Mouse (Mus musculus) midbrain, embryonic 16.5 days (tissue): Measurements from ENCODE around the gene Rnase13. TPM values are rescaled to one million over a fixed set of nuclear protein-coding genes. Genes with fewer than 3 reads are reported as not detected.
A peak's percentile ranks its signal among the peaks of the same experiment; 100 is the strongest.
"Not testable (repeated sequence)": the region's sequence is repeated elsewhere in the genome, so short reads cannot be mapped to it uniquely, and the experiment has no call there.

Experiments
- ATAC-seq: fragments of 200-750 bp; cut with Nextera tagmentation; 2 replicates; pipeline ENCODE4 v1.8.0; 2017; ENCODE audit warnings: moderate TSS enrichment
- H3K27ac ChIP-seq: fragments of 300-500 bp; sonication (generic); 2 replicates; pipeline ENCODE4 v1.5.1; 2014; ENCODE audit warnings: mild to moderate bottlenecking, low read length, mixed read lengths
- H3K27me3 ChIP-seq: fragments of 300-500 bp; sonication (generic); 2 replicates; pipeline ENCODE4 v1.6.1; 2014; ENCODE audit warnings: low read depth, low read length, mixed read lengths; ENCODE audit not compliant: control insufficient read depth, insufficient read depth
- H3K36me3 ChIP-seq: fragments of 300-500 bp; sonication (generic); 2 replicates; pipeline ENCODE4 v1.6.1; 2014; ENCODE audit warnings: mild to moderate bottlenecking, low read length, moderate library complexity, mixed read lengths; ENCODE audit not compliant: control insufficient read depth, insufficient read depth
- H3K4me1 ChIP-seq: fragments of 300-500 bp; sonication (generic); 2 replicates; pipeline ENCODE4 v1.6.1; 2014; ENCODE audit warnings: mild to moderate bottlenecking, low read length, mixed read lengths; ENCODE audit not compliant: control insufficient read depth, insufficient read depth
- H3K4me2 ChIP-seq: fragments of 300-500 bp; sonication (generic); 2 replicates; pipeline ENCODE4 v1.6.1; 2014; ENCODE audit warnings: mild to moderate bottlenecking, low read length, mixed read lengths
- H3K4me3 ChIP-seq: fragments of 300-500 bp; sonication (generic); 2 replicates; pipeline ENCODE4 v1.5.1; 2014; ENCODE audit warnings: low read depth, mild to moderate bottlenecking, low read length, moderate library complexity, mixed read lengths
- H3K9ac ChIP-seq: fragments of 300-500 bp; sonication (generic); 2 replicates; pipeline ENCODE4 v1.6.1; 2014; ENCODE audit warnings: low read depth, low read length, mixed read lengths
- H3K9me3 ChIP-seq: fragments of 300-500 bp; sonication (generic); replicated peaks from 2 replicates; pipeline ENCODE4 v1.6.1; 2014; ENCODE audit warnings: mild to moderate bottlenecking, low read length, mixed read lengths; ENCODE audit not compliant: control insufficient read depth, poor library complexity, severe bottlenecking
- WGBS: fragments of 180-500 bp; shearing (Covaris S2); extraction: QIAGEN DNeasy Blood & Tissue Kit; methylation state at CpG from one replicate; pipeline ENCODE4 v1.1.7; 2014; 5-methylcytosine and 5-hydroxymethylcytosine counted together
- polyA plus RNA-seq: library from polyadenylated mRNA; unstranded; fragments of >200 nt; fragmentation: Nextera tagmentation; extraction: Ambion mirVana; gene quantifications from 2 replicates; pipeline ENCODE4 v1.2.1, GENCODE M21; 2015

The Rnase13 gene
- polyA plus RNA-seq, 1 experiment from 2014 or later, result not detected

DNA sequence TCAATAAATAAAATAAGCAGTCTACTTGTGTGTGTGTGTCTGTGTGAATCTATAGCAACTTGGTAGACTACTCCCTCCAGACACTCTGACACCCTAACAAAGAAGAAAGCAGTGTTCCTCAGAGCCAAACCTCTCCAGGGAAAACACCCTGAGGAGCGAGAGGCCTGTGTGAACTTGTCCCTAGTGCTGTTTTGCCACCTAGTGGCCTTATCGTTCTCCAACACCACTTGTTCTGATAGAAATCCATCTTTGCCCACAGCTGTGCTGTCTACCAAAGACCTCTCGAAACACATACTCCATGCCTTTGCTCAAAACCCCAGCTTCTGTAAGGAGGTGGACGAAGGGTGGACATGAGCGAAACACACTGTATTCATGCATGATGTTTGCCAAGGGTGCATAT, 8.3 kb upstream of the Rnase13 start:
- Histone ChIP-seq H3K27ac (no peak overlapping the region), H3K4me1 (no peaks in the 10 kb centered on the region), H3K4me3 (no peak overlapping the region), H3K9me3 (no peaks in the 10 kb centered on the region), H3K27me3 (no peaks in the 10 kb centered on the region), H3K9ac (no peak overlapping the region), H3K4me2 (no peak overlapping the region), H3K36me3 (no peaks in the 10 kb centered on the region)
- ATAC-seq, result peak; percentile 82
- 32% methylated on average over 5 of the region's 5 CpGs for WGBS

DNA sequence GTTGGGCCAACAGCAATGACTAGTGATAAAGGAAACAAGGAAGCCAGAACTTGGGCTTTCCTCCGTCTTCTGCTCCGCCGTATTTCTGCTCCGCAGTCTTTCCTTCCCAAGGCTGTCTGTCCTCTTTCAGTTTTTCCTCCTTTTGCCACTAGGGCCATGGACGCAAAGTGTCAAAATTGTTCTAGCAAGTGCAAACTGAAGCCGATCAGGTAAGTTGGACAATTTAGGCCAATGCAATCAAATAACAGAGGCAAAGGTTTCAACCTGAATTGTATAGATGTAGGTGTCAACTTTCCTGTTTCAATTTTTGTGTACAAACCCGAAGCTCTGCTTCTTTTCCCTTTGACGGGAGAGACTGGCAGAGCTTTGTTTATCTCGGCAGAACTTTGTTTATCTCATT, 7.4 kb upstream of the Rnase13 start:
- no peaks in the 10 kb centered on the region for H3K4me1 ChIP-seq
- no peaks in the 10 kb centered on the region for H3K27me3 ChIP-seq
- H3K36me3 ChIP-seq, result no peaks in the 10 kb centered on the region
- no peaks in the 10 kb centered on the region for H3K9me3 ChIP-seq
- no peak overlapping the region for H3K4me2 ChIP-seq
- 68% methylated on average over 9 of the region's 9 CpGs for WGBS
- no peak overlapping the region for H3K4me3 ChIP-seq
- ATAC-seq, result no peak
- H3K9ac ChIP-seq, result no peak overlapping the region
- no peak overlapping the region for H3K27ac ChIP-seq

- Histone ChIP-seq H3K9ac (no peak overlapping the region), H3K4me3 (no peak overlapping the region), H3K4me1 (no peaks in the 10 kb centered on the region), H3K27me3 (no peaks in the 10 kb centered on the region), H3K36me3 (no peaks in the 10 kb centered on the region), H3K27ac (no peak overlapping the region), H3K9me3 (no peaks in the 10 kb centered on the region), H3K4me2 (no peak overlapping the region)
- 75% methylated on average over 8 of the region's 8 CpGs for WGBS
- no peak for ATAC-seq
These were observed 6.9 kb upstream of the Rnase13 start for GRCm38 (mm10) chr14:51929309-51929943.

GRCm38 (mm10) chr14:51926930-51927329, 4.4 kb upstream of the Rnase13 start:
- not testable (repeated sequence) for H3K4me3 ChIP-seq, H3K4me2 ChIP-seq, H3K36me3 ChIP-seq, H3K4me1 ChIP-seq, H3K27ac ChIP-seq, H3K9ac ChIP-seq, H3K9me3 ChIP-seq, ATAC-seq, H3K27me3 ChIP-seq
- 94% methylated on average over 11 of the region's 11 CpGs for WGBS

GRCm38 (mm10) chr14:51923492-51923891, 919 bp upstream of the Rnase13 start:
- no peaks in the 10 kb centered on the region for H3K9me3 ChIP-seq
- no peaks in the 10 kb centered on the region for H3K36me3 ChIP-seq
- WGBS, result 80% methylated on average over 4 of the region's 4 CpGs
- no peaks in the 10 kb centered on the region for H3K27me3 ChIP-seq
- H3K4me1 ChIP-seq, result no peaks in the 10 kb centered on the region
- no peak overlapping the region for H3K4me2 ChIP-seq
- H3K27ac ChIP-seq, result no peak overlapping the region
- H3K4me3 ChIP-seq, result no peak overlapping the region
- ATAC-seq, result no peak
- H3K9ac ChIP-seq, result no peak overlapping the region

DNA sequence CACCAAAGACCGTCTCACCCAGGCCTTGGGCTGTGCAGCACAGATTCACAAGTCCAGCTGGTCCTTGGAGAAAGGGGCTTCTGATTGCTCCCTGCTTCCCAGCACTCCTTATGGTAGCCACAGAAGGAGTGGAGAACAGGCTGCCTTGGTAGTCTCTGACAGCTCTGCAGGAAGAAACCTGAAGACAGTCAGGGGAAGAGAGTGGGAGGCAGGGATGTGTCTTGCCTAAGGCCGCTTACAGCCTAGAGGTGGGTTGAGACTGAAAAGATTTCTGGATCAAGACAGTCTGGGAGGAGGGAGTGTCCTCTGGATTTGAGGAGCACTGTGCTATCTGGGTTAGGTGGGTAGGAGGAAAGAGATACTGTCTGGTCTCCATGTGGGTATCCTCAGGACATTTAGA, 337 bp upstream of the Rnase13 start:
- Histone ChIP-seq H3K9ac (no peak overlapping the region), H3K9me3 (no peaks in the 10 kb centered on the region), H3K27me3 (no peaks in the 10 kb centered on the region), H3K4me2 (no peak overlapping the region), H3K4me1 (no peaks in the 10 kb centered on the region), H3K36me3 (no peaks in the 10 kb centered on the region), H3K4me3 (no peak overlapping the region), H3K27ac (no peak overlapping the region)
- WGBS, result 86% methylated on average over 2 of the region's 2 CpGs
- no peak for ATAC-seq

DNA sequence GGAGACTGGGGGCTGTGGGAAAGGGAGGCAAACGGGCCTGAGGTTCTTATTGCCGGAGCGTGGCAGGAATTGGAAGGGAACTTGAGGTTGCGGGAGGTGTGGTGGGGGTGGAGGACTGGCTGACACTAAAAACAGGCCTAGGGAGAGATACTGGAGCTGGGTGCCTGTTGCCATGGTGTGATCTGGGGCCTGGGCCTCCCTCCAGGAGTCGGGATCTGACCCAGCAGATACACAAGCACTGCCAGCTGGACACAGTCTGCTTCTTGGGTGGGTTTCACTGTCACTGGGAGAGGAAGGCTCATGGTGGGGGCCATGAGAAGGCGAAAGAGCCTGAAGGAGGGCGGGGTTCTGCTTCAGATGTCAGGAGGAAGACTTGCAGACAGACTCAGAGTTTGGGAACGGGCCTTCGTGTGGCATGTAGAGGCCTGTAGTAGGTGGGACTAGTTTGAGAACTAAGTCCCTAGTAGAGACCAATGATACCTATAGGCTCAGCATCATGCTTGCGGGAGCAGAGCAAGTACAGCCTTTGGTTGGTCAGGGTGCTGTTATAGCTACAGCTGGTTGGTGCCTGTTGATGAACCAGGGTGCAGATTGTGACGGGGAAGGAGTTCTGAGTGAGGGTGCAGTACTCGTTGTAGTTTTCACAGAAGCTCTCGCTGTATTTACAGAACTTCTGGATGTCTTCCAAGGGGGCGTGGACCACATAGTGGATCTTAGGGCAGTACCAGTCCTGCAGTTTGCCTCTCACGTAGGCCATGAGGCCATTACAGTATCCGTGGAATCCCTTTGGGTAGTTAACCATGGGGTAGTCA, 608 bp downstream of the Rnase13 start:
- ATAC-seq, result peak; percentile 80
- no peaks in the 10 kb centered on the region for H3K4me1 ChIP-seq
- no peaks in the 10 kb centered on the region for H3K27me3 ChIP-seq
- no peak overlapping the region for H3K9ac ChIP-seq
- H3K4me3 ChIP-seq, result no peak overlapping the region
- 0 out of 2 replicates have a peak overlapping the region, but pooled peaks have one; percentile 54 for H3K27ac ChIP-seq
- no peaks in the 10 kb centered on the region for H3K36me3 ChIP-seq
- WGBS, result 81% methylated on average over 16 of the region's 16 CpGs
- no peaks in the 10 kb centered on the region for H3K9me3 ChIP-seq
- H3K4me2 ChIP-seq, result no peak overlapping the region

GRCm38 (mm10) chr14:51918966-51919365, 3.6 kb downstream of the Rnase13 start:
- Histone ChIP-seq H3K36me3 (no peaks in the 10 kb centered on the region), H3K4me3 (no peak overlapping the region), H3K9ac (no peak overlapping the region), H3K27me3 (no peaks in the 10 kb centered on the region), H3K4me1 (peaks cover 1% of the 10 kb centered on the region; the same call in 1 of the 2 replicates), H3K9me3 (no peaks in the 10 kb centered on the region), H3K4me2 (no peak overlapping the region), H3K27ac (no peak overlapping the region)
- WGBS, result 87% methylated on average over 4 of the region's 4 CpGs
- ATAC-seq, result no peak

DNA sequence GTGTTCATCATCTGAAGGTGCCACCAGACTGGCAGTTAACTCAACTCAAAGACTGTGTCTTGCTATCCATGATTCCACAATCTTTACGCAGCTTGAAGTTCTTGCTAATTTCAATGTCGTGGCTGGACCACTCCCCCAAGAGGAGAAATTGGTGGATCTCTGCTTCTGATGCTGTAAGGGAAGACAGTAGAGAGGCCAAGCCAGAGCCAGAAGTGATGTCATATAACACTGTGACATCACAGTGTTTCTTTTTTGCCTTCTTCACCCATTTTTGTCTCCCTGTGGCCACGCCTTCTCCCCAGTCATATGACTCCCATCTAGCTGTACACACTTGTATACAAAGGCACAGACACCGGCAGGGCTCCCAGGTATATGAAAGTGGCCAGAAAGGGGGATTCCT, 4.4 kb downstream of the Rnase13 start, which contains the start of gene Tppp2:
TSS of gene Tppp2 (plus strand) at position 301 of the 400 bp plus-strand sequence.
- H3K4me3 ChIP-seq, result no peak within 1 kb of the TSS

More for the DNA sequence above, 4.4 kb downstream of the Rnase13 start, which contains the start of gene Tppp2:
- Histone ChIP-seq H3K27ac (no peak within 1 kb of the TSS), H3K9me3 (no peaks in the 10 kb centered on the region), H3K36me3 (no peaks in the 10 kb centered on the region), H3K9ac (no peak within 1 kb of the TSS), H3K27me3 (no peaks in the 10 kb centered on the region), H3K4me2 (no peak within 1 kb of the TSS), H3K4me1 (peaks cover 4% of the 10 kb centered on the region; the same call in 1 of the 2 replicates)
- ATAC-seq, result no peak
- WGBS, result 85% methylated on average over 4 of the region's 4 CpGs
